Mouse (Mus musculus) MEL (cell line): ENCODE data around the gene Gsap. TPM values are rescaled to one million over a fixed set of nuclear protein-coding genes. Genes with fewer than 3 reads are reported as not detected.

Experiments used
- DNase-seq: peaks from one replicate; pipeline ENCODE4 v3.0.0; 2011; ENCODE audit warnings: low read depth, low spot score
- H3K27ac ChIP-seq: 2 replicates; pipeline ENCODE4 v1.5.1; 2012; ENCODE audit warnings: low read depth, mild to moderate bottlenecking, control low read depth, low read length, moderate library complexity; ENCODE audit not compliant: control insufficient read depth
- H3K27me3 ChIP-seq, 2 experiments: fragments of 150-350 bp in 1 of 2; sonication (generic) in 1 of 2; 2 replicates each; pipeline ENCODE4 v1.6.1; 2012; ENCODE audit warnings: low read length in 2 of 2, mild to moderate bottlenecking in 2 of 2, improper control_type of control experiment in 1 of 2, moderate library complexity in 1 of 2; ENCODE audit not compliant: insufficient read depth in 2 of 2, control insufficient read depth in 1 of 2
- H3K36me3 ChIP-seq, 2 experiments: 2 replicates each; pipeline ENCODE4 v1.6.1; 2012 to 2014; ENCODE audit warnings: low read length in 2 of 2, improper control_type of control experiment in 1 of 2, inconsistent platforms in 1 of 2, mild to moderate bottlenecking in 1 of 2; ENCODE audit not compliant: insufficient read depth in 2 of 2, control insufficient read depth in 1 of 2
- H3K4me1 ChIP-seq, 2 experiments: fragments of 150-350 bp in 1 of 2; sonication (generic) in 1 of 2; 2 replicates each; pipeline ENCODE4 v1.6.1; 2012; ENCODE audit warnings: low read length in 2 of 2, improper control_type of control experiment in 1 of 2, mild to moderate bottlenecking in 1 of 2; ENCODE audit not compliant: insufficient read depth in 2 of 2, control insufficient read depth in 1 of 2
- H3K4me3 ChIP-seq, 2 experiments: fragments of 150-350 bp in 1 of 2; sonication (generic) in 1 of 2; 2 replicates each; pipeline ENCODE4 v1.5.1; 2012; ENCODE audit warnings: low read depth in 2 of 2, low read length in 2 of 2, mild to moderate bottlenecking in 2 of 2, moderate library complexity in 2 of 2, control low read depth in 1 of 2, improper control_type of control experiment in 1 of 2; ENCODE audit not compliant: control insufficient read depth in 1 of 2, insufficient read depth in 1 of 2
- H3K79me2 ChIP-seq: 2 replicates; pipeline ENCODE4 v1.6.1; 2012; ENCODE audit warnings: mild to moderate bottlenecking, low read length, moderate library complexity; ENCODE audit not compliant: control insufficient read depth, poor library complexity, insufficient read depth
- H3K9ac ChIP-seq: 2 replicates; pipeline ENCODE4 v1.6.1; 2012; ENCODE audit warnings: low read depth, mild to moderate bottlenecking, control low read depth, low read length, moderate library complexity; ENCODE audit not compliant: control insufficient read depth, poor library complexity, severe bottlenecking
- H3K9me3 ChIP-seq: fragments of 150-350 bp; sonication (generic); replicated peaks from 2 replicates; pipeline ENCODE4 v1.6.1; 2012; ENCODE audit warnings: mild to moderate bottlenecking, low read length, improper control_type of control experiment, moderate library complexity; ENCODE audit not compliant: insufficient read depth
- BHLHE40 ChIP-seq: IDR thresholded peaks from 2 replicates; pipeline ENCODE4 v1.6.1; 2012; ENCODE audit warnings: low read depth, mild to moderate bottlenecking, inconsistent platforms, low read length, improper control_type of control experiment, borderline replicate concordance
- CHD1 ChIP-seq: IDR thresholded peaks from 2 replicates; pipeline ENCODE4 v1.6.1; 2012; ENCODE audit warnings: low read depth, mild to moderate bottlenecking, inconsistent platforms, low read length, improper control_type of control experiment
- CHD2 ChIP-seq: IDR thresholded peaks from 2 replicates; pipeline ENCODE4 v1.6.1; 2011; ENCODE audit warnings: low read length, improper control_type of control experiment
- CTCF ChIP-seq, 3 experiments: IDR thresholded peaks in 2 of 3; conservative IDR thresholded peaks in 1 of 3; 2 replicates each; pipeline ENCODE4 v1.5.1; 2011 to 2012; ENCODE audit warnings: low read length in 3 of 3, low read depth in 2 of 3, mild to moderate bottlenecking in 2 of 3, improper control_type of control experiment in 1 of 3, inconsistent platforms in 1 of 3, mixed read lengths in 1 of 3, moderate library complexity in 1 of 3; ENCODE audit not compliant: control insufficient read depth in 1 of 3, insufficient read depth in 1 of 3, poor library complexity in 1 of 3, severe bottlenecking in 1 of 3
- E2F4 ChIP-seq: IDR thresholded peaks from 2 replicates; pipeline ENCODE4 v1.6.1; 2011; ENCODE audit warnings: low read depth, low read length, improper control_type of control experiment, borderline replicate concordance
- ELF1 ChIP-seq: IDR thresholded peaks from 2 replicates; pipeline ENCODE4 v1.6.1; 2014; ENCODE audit warnings: low read depth, mild to moderate bottlenecking, inconsistent platforms, low read length, improper control_type of control experiment, moderate library complexity
- EP300 ChIP-seq, 2 experiments: IDR thresholded peaks; 2 replicates each; pipeline ENCODE4 v1.6.1; 2011; ENCODE audit warnings: improper control_type of control experiment in 2 of 2, low read length in 2 of 2, low read depth in 1 of 2, mild to moderate bottlenecking in 1 of 2
- ETS1 ChIP-seq: IDR thresholded peaks from 2 replicates; pipeline ENCODE4 v1.6.1; 2012; ENCODE audit warnings: low read depth, mild to moderate bottlenecking, inconsistent platforms, low read length, improper control_type of control experiment, moderate library complexity
- GABPA ChIP-seq: IDR thresholded peaks from 2 replicates; pipeline ENCODE4 v1.6.1; 2012; ENCODE audit warnings: low read depth, mild to moderate bottlenecking, inconsistent platforms, low read length, improper control_type of control experiment, moderate library complexity
- GATA1 ChIP-seq: IDR thresholded peaks from 2 replicates; pipeline ENCODE4 v1.6.1; 2011; ENCODE audit warnings: low read depth, low read length, improper control_type of control experiment
- HCFC1 ChIP-seq: IDR thresholded peaks from 2 replicates; pipeline ENCODE4 v1.6.1; 2012; ENCODE audit warnings: low read depth, mild to moderate bottlenecking, inconsistent platforms, low read length, improper control_type of control experiment, moderate library complexity
- JUND ChIP-seq: IDR thresholded peaks from 2 replicates; pipeline ENCODE4 v1.6.1; 2011; ENCODE audit warnings: low read depth, mild to moderate bottlenecking, improper control_type of control experiment, low read length
- MAFK ChIP-seq: IDR thresholded peaks from 2 replicates; pipeline ENCODE4 v1.6.1; 2011; ENCODE audit warnings: low read depth, mild to moderate bottlenecking, low read length, improper control_type of control experiment, borderline replicate concordance
- MAX ChIP-seq: IDR thresholded peaks from 2 replicates; pipeline ENCODE4 v1.6.1; 2011; ENCODE audit warnings: low read length, improper control_type of control experiment
- MAZ ChIP-seq: IDR thresholded peaks from 2 replicates; pipeline ENCODE4 v1.6.1; 2012; ENCODE audit warnings: low read depth, mild to moderate bottlenecking, inconsistent platforms, low read length, improper control_type of control experiment
- MEF2A ChIP-seq: IDR thresholded peaks from 2 replicates; pipeline ENCODE4 v1.6.1; 2014; ENCODE audit warnings: low read depth, mild to moderate bottlenecking, inconsistent platforms, low read length, improper control_type of control experiment; ENCODE audit not compliant: poor library complexity, insufficient replicate concordance, severe bottlenecking; ENCODE audit errors: extremely low read depth
- MXI1 ChIP-seq: IDR thresholded peaks from 2 replicates; pipeline ENCODE4 v1.6.1; 2011; ENCODE audit warnings: mild to moderate bottlenecking, low read depth, low read length, improper control_type of control experiment
- MYB ChIP-seq: IDR thresholded peaks from 2 replicates; pipeline ENCODE4 v1.6.1; 2011; ENCODE audit warnings: mild to moderate bottlenecking, low read depth, low read length, improper control_type of control experiment
- MYC ChIP-seq: IDR thresholded peaks from 2 replicates; pipeline ENCODE4 v1.6.1; 2011; ENCODE audit warnings: low read depth, mild to moderate bottlenecking, low read length, improper control_type of control experiment, moderate library complexity
- NELFE ChIP-seq: IDR thresholded peaks from 2 replicates; pipeline ENCODE4 v1.6.1; 2011; ENCODE audit warnings: low read depth, low read length, improper control_type of control experiment
- NRF1 ChIP-seq: IDR thresholded peaks from 2 replicates; pipeline ENCODE4 v1.6.1; 2014; ENCODE audit warnings: low read depth, mild to moderate bottlenecking, inconsistent platforms, low read length, improper control_type of control experiment, moderate library complexity; ENCODE audit not compliant: poor library complexity, insufficient read depth, severe bottlenecking
- POLR2A ChIP-seq, 2 experiments: IDR thresholded peaks; 2 replicates each; pipeline ENCODE4 v1.6.1; 2011 to 2012; ENCODE audit warnings: low read length in 2 of 2, mild to moderate bottlenecking in 2 of 2, control low read depth in 1 of 2, improper control_type of control experiment in 1 of 2, low read depth in 1 of 2, moderate library complexity in 1 of 2; ENCODE audit not compliant: control insufficient read depth in 1 of 2, insufficient read depth in 1 of 2, poor library complexity in 1 of 2
- POLR2AphosphoS2 ChIP-seq: IDR thresholded peaks from 2 replicates; pipeline ENCODE4 v1.6.1; 2011; ENCODE audit warnings: low read length, improper control_type of control experiment
- POLR2AphosphoS5 ChIP-seq: IDR thresholded peaks from 2 replicates; pipeline ENCODE4 v1.6.1; 2012; ENCODE audit warnings: low read depth, borderline replicate concordance, mild to moderate bottlenecking, inconsistent platforms, low read length, moderate library complexity, mixed read lengths
- SIN3A ChIP-seq: IDR thresholded peaks from 2 replicates; pipeline ENCODE4 v1.6.1; 2012; ENCODE audit warnings: low read length, improper control_type of control experiment, inconsistent platforms
- SMC3 ChIP-seq: IDR thresholded peaks from 2 replicates; pipeline ENCODE4 v1.6.1; 2011; ENCODE audit warnings: low read depth, low read length, improper control_type of control experiment
- TAL1 ChIP-seq: IDR thresholded peaks from 2 replicates; pipeline ENCODE4 v1.6.1; 2012; ENCODE audit warnings: mild to moderate bottlenecking, inconsistent platforms, low read length, moderate library complexity, mixed read lengths
- TBP ChIP-seq: IDR thresholded peaks from 2 replicates; pipeline ENCODE4 v1.8.0; 2011; ENCODE audit warnings: low read depth, low read length, improper control_type of control experiment
- TCF12 ChIP-seq: IDR thresholded peaks from 2 replicates; pipeline ENCODE4 v1.6.1; 2014; ENCODE audit warnings: low read depth, mild to moderate bottlenecking, inconsistent platforms, low read length, improper control_type of control experiment, moderate library complexity
- UBTF ChIP-seq: IDR thresholded peaks from 2 replicates; pipeline ENCODE4 v1.6.1; 2012; ENCODE audit warnings: low read depth, mild to moderate bottlenecking, inconsistent platforms, low read length, improper control_type of control experiment, moderate library complexity, borderline replicate concordance; ENCODE audit not compliant: insufficient read depth
- USF1 ChIP-seq: IDR thresholded peaks from 2 replicates; pipeline ENCODE4 v1.6.1; 2014; ENCODE audit warnings: low read depth, mild to moderate bottlenecking, inconsistent platforms, low read length, improper control_type of control experiment, moderate library complexity
- USF2 ChIP-seq, 2 experiments: IDR thresholded peaks; 2 replicates each; pipeline ENCODE4 v1.6.1; 2011 to 2012; ENCODE audit warnings: improper control_type of control experiment in 2 of 2, low read length in 2 of 2, borderline replicate concordance in 1 of 2, inconsistent platforms in 1 of 2, low read depth in 1 of 2, mild to moderate bottlenecking in 1 of 2; ENCODE audit not compliant: insufficient read depth in 1 of 2
- ZC3H11A ChIP-seq: IDR thresholded peaks from 2 replicates; pipeline ENCODE4 v1.6.1; 2012; ENCODE audit warnings: low read depth, mild to moderate bottlenecking, inconsistent platforms, low read length, improper control_type of control experiment
- ZMIZ1 ChIP-seq: IDR thresholded peaks from 2 replicates; pipeline ENCODE4 v1.6.1; 2012; ENCODE audit warnings: low read depth, mild to moderate bottlenecking, inconsistent platforms, low read length, improper control_type of control experiment, moderate library complexity
- ZNF384 ChIP-seq: IDR thresholded peaks from 2 replicates; pipeline ENCODE4 v1.6.1; 2012; ENCODE audit warnings: low read depth, mild to moderate bottlenecking, inconsistent platforms, low read length, improper control_type of control experiment
- polyA plus RNA-seq, 2 experiments: library from polyadenylated mRNA; stranded (reverse) in 1 of 2; unstranded in 1 of 2; fragments of >175 nt in 1 of 2; fragments of >200 nt in 1 of 2; gene quantifications; 2 replicates each; pipeline versions ENCODE4 v1.2.1 to v1.2.4; 2012; ENCODE audit warnings: low replicate concordance in 2 of 2, low read depth in 1 of 2; ENCODE audit not compliant: insufficient read length in 2 of 2, insufficient read depth in 1 of 2, missing spikeins in 1 of 2
- total RNA-seq: library from RNA; depleted of rRNA; stranded (reverse); fragments of 300-350 nt; gene quantifications from 2 replicates; pipeline ENCODE4 v1.2.3, GENCODE M21; 2012

Gsap gene
- total and polyA plus RNA-seq, 3 experiments = 0.19 to 0.22 TPM; not detected in 1

GRCm38 (mm10) chr5:21217453-21218294, 31.6 kb downstream of the Gsap start:
- peaks cover 0 to 5% of the 10 kb centered on the region in 2 experiments; a peak in 1 of 4 replicates for H3K36me3 ChIP-seq
- DNase-seq = peak; percentile 68
- H3K27me3 ChIP-seq = no peaks in the 10 kb centered on the region; a peak in 1 of 4 replicates
- H3K79me2 ChIP-seq = no peaks in the 10 kb centered on the region
- 0 out of 2 replicates have a peak overlapping the region, but pooled peaks have one; percentile 8 for H3K27ac ChIP-seq
- peaks cover 0 to 14% of the 10 kb centered on the region in 2 experiments; a peak in 3 of 4 replicates for H3K4me1 ChIP-seq
- no peak overlapping the region for H3K9ac ChIP-seq
- no peaks in the 10 kb centered on the region for H3K9me3 ChIP-seq
- H3K4me3 ChIP-seq = no peak overlapping the region
- TF ChIP-seq ETS1 (peak; percentile 36; the same call in 1 of the 2 replicates), MEF2A (no peak), GATA1 (peak; percentile 68), BHLHE40 (peak; percentile 54; the same call in 1 of the 2 replicates), USF2 (IDR thresholded peaks at IDR 0.05; ENCODE audit: borderline replicate concordance in 1 of 2, insufficient read depth in 1 of 2, low read depth in 1 of 2, low read length in 2 of 2) (no peak), SIN3A (no peak), MAX (peak; percentile 52; the same call in 1 of the 2 replicates), TAL1 (peak; percentile 54), NRF1 (no peak), ZNF384 (no peak), E2F4 (no peak), USF1 (no peak), CTCF (IDR thresholded peaks at IDR 0.05 in 2 of 3, conservative IDR thresholded peaks at IDR 0.05 in 1 of 3; ENCODE audit: control insufficient read depth in 1 of 3, insufficient read depth in 1 of 3, low read depth in 2 of 3, low read length in 3 of 3, poor library complexity in 1 of 3, severe bottlenecking in 1 of 3) (no peak), MXI1 (no peak), HCFC1 (no peak), POLR2AphosphoS5 (no peak), EP300 (IDR thresholded peaks at IDR 0.05; ENCODE audit: low read depth in 1 of 2, low read length in 2 of 2) (peak; percentile 54 to 62), UBTF (no peak), ZMIZ1 (no peak), MAZ (no peak), ELF1 (no peak), NELFE (no peak), CHD2 (no peak), ZC3H11A (no peak), TCF12 (peak; percentile 39; the same call in 1 of the 2 replicates), MYB (no peak), SMC3 (no peak), GABPA (no peak), JUND (no peak), POLR2A (IDR thresholded peaks at IDR 0.05; ENCODE audit: control insufficient read depth in 1 of 2, insufficient read depth in 1 of 2, low read depth in 1 of 2, low read length in 2 of 2, poor library complexity in 1 of 2) (no peak), CHD1 (no peak), MAFK (no peak), MYC (0 out of 2 replicates have a peak, but pooled peaks have one; percentile 49), POLR2AphosphoS2 (no peak), TBP (no peak)
